Mouse (Mus musculus): ENCODE data around the gene Rasl11b.

The Rasl11b gene

GRCm38 (mm10) chr5:74194841-74195613 is at the start of gene Rasl11b:
Gene Rasl11b (plus strand): TSS chr5:74195286.
- DNase-seq = peak; percentile 95

- no peak for DNase-seq
These were observed 47.5 kb upstream of the Rasl11b start for GRCm38 (mm10) chr5:74147631-74148030.

GRCm38 (mm10) chr5:74149975-74150374 is 45.1 kb upstream of the Rasl11b start:
- DNase-seq = no peak

- DNase-seq = no peak
These were observed 43.3 kb upstream of the Rasl11b start for GRCm38 (mm10) chr5:74151774-74152173.

GRCm38 (mm10) chr5:74155860-74156351 is 39.2 kb upstream of the Rasl11b start:
- DNase-seq = no peak

GRCm38 (mm10) chr5:74158929-74159632 is 36.0 kb upstream of the Rasl11b start:
- DNase-seq = no peak

GRCm38 (mm10) chr5:74159906-74160305 is 35.2 kb upstream of the Rasl11b start:
- DNase-seq = no peak

GRCm38 (mm10) chr5:74160349-74160748 is 34.7 kb upstream of the Rasl11b start:
- DNase-seq = no peak

GRCm38 (mm10) chr5:74161297-74161926 is 33.7 kb upstream of the Rasl11b start:
- DNase-seq = no peak

GRCm38 (mm10) chr5:74162013-74162412 is 33.1 kb upstream of the Rasl11b start:
- DNase-seq = no peak

GRCm38 (mm10) chr5:74163141-74163540 is 31.9 kb upstream of the Rasl11b start:
- DNase-seq = no peak

GRCm38 (mm10) chr5:74164547-74164946 is 30.5 kb upstream of the Rasl11b start:
- DNase-seq = no peak

GRCm38 (mm10) chr5:74166642-74167041 is 28.4 kb upstream of the Rasl11b start:
- no peak for DNase-seq

GRCm38 (mm10) chr5:74168085-74168484 is 27.0 kb upstream of the Rasl11b start:
- no peak for DNase-seq

- no peak for DNase-seq
These were observed 23.3 kb upstream of the Rasl11b start for GRCm38 (mm10) chr5:74171768-74172167.

- no peak for DNase-seq
These were observed 22.9 kb upstream of the Rasl11b start for GRCm38 (mm10) chr5:74172208-74172607.

GRCm38 (mm10) chr5:74173162-74173844 is 21.8 kb upstream of the Rasl11b start:
- DNase-seq = no peak

- DNase-seq = no peak
These were observed 19.4 kb upstream of the Rasl11b start for GRCm38 (mm10) chr5:74175526-74176270.

- no peak for DNase-seq
These were observed 14.9 kb upstream of the Rasl11b start for GRCm38 (mm10) chr5:74180216-74180615.

GRCm38 (mm10) chr5:74183118-74183517 is 12.0 kb upstream of the Rasl11b start:
- DNase-seq = no peak

- no peak for DNase-seq
These were observed 10.5 kb upstream of the Rasl11b start for GRCm38 (mm10) chr5:74184607-74185006.

- no peak for DNase-seq
These were observed 7.0 kb upstream of the Rasl11b start for GRCm38 (mm10) chr5:74188076-74188475.

Measured in right cerebral cortex, postnatal 4 days (tissue).